Mouse (Mus musculus) intestine, postnatal 0 days (tissue): ENCODE results near the gene Sept5. TPM values are rescaled to one million over a fixed set of nuclear protein-coding genes. Genes with fewer than 3 reads are reported as not detected.

Source experiments
- ATAC-seq: fragments of 200-750 bp; cut with Nextera tagmentation; 2 replicates; pipeline ENCODE4 v1.8.0; 2017; ENCODE audit warnings: mild to moderate bottlenecking, moderate TSS enrichment, moderate library complexity
- H3K27ac ChIP-seq: fragments of 300-500 bp; sonication (generic); 2 replicates; pipeline ENCODE4 v1.5.1; 2014; ENCODE audit warnings: mild to moderate bottlenecking, low read depth, low read length, moderate library complexity
- H3K27me3 ChIP-seq: fragments of 300-500 bp; sonication (generic); replicated peaks from 2 replicates; pipeline ENCODE4 v1.6.1; 2014; ENCODE audit warnings: low read length, mixed read lengths; ENCODE audit not compliant: control insufficient read depth, insufficient read depth
- H3K36me3 ChIP-seq: fragments of 300-500 bp; sonication (generic); 2 replicates; pipeline ENCODE4 v1.6.1; 2014; ENCODE audit warnings: mild to moderate bottlenecking, moderate library complexity; ENCODE audit not compliant: control insufficient read depth, insufficient read depth
- H3K4me1 ChIP-seq: fragments of 300-500 bp; sonication (generic); replicated peaks from 2 replicates; pipeline ENCODE4 v1.6.1; 2014; ENCODE audit warnings: antibody characterized with exemption, low read length, mixed read lengths; ENCODE audit not compliant: control insufficient read depth, insufficient read depth
- H3K4me2 ChIP-seq: fragments of 300-500 bp; sonication (generic); replicated peaks from 2 replicates; pipeline ENCODE4 v1.6.1; 2014; ENCODE audit warnings: low read depth, mild to moderate bottlenecking, moderate library complexity
- H3K4me3 ChIP-seq: fragments of 300-500 bp; sonication (generic); 2 replicates; pipeline ENCODE4 v1.5.1; 2014; ENCODE audit warnings: low read depth, low read length
- H3K9ac ChIP-seq: fragments of 300-500 bp; sonication (generic); 2 replicates; pipeline ENCODE4 v1.6.1; 2014; ENCODE audit warnings: mild to moderate bottlenecking, low read depth, low read length
- H3K9me3 ChIP-seq: fragments of 300-500 bp; sonication (generic); 2 replicates; pipeline ENCODE4 v1.6.1; 2016; ENCODE audit warnings: mixed run types; ENCODE audit not compliant: control insufficient read depth
- CTCF ChIP-seq: sonication (generic); IDR thresholded peaks from 2 replicates; pipeline ENCODE4 v1.5.1; 2016; ENCODE audit warnings: low read depth, mild to moderate bottlenecking, control low read depth, antibody characterized with exemption, moderate library complexity
- WGBS: fragments of 180-500 bp; shearing (Covaris S2); extraction: QIAGEN DNeasy Blood & Tissue Kit; methylation state at CpG from one replicate; pipeline ENCODE4 v1.1.7; 2014; 5-methylcytosine and 5-hydroxymethylcytosine counted together
- polyA plus RNA-seq: library from polyadenylated mRNA; unstranded; fragments of >200 nt; fragmentation: Nextera tagmentation; extraction: Ambion mirVana; gene quantifications from 2 replicates; pipeline ENCODE4 v1.2.1, GENCODE M21; 2015

Sept5 gene
- polyA plus RNA-seq, 1 experiment from 2014 or later: 24.7 TPM

GRCm38 (mm10) chr16:18620201-18620600, 9.6 kb downstream of the Sept5 start:
- H3K27me3 ChIP-seq: peaks cover 44% of the 10 kb centered on the region
- no peak overlapping the region for H3K9ac ChIP-seq
- H3K4me2 ChIP-seq: no peak overlapping the region
- no peak for ATAC-seq
- no peaks in the 10 kb centered on the region for H3K9me3 ChIP-seq
- H3K4me3 ChIP-seq: no peak overlapping the region
- peaks cover 37% of the 10 kb centered on the region for H3K36me3 ChIP-seq
- 72% methylated on average over 6 of the region's 6 CpGs for WGBS
- no peak overlapping the region for H3K27ac ChIP-seq
- TF ChIP-seq CTCF: no peak
- no peaks in the 10 kb centered on the region; the same call in 1 of the 2 replicates for H3K4me1 ChIP-seq

GRCm38 (mm10) chr16:18619110-18619509, 10.6 kb downstream of the Sept5 start:
- no peaks in the 10 kb centered on the region; the same call in 1 of the 2 replicates for H3K4me1 ChIP-seq
- peaks cover 39% of the 10 kb centered on the region for H3K27me3 ChIP-seq
- no peak overlapping the region for H3K27ac ChIP-seq
- no peak overlapping the region for H3K4me2 ChIP-seq
- no peaks in the 10 kb centered on the region for H3K9me3 ChIP-seq
- 84% methylated on average over 4 of the region's 4 CpGs for WGBS
- peaks cover 27% of the 10 kb centered on the region for H3K36me3 ChIP-seq
- no peak overlapping the region for H3K9ac ChIP-seq
- TF ChIP-seq CTCF: no peak
- ATAC-seq: no peak
- no peak overlapping the region for H3K4me3 ChIP-seq

GRCm38 (mm10) chr16:18618297-18618696, 11.5 kb downstream of the Sept5 start:
- Histone ChIP-seq H3K9me3 (no peaks in the 10 kb centered on the region), H3K27me3 (peaks cover 39% of the 10 kb centered on the region), H3K36me3 (peaks cover 19% of the 10 kb centered on the region), H3K27ac (no peak overlapping the region), H3K4me1 (no peaks in the 10 kb centered on the region; the same call in 1 of the 2 replicates), H3K4me2 (no peak overlapping the region), H3K4me3 (no peak overlapping the region), H3K9ac (no peak overlapping the region)
- no peak for ATAC-seq
- no peak for TF ChIP-seq CTCF
- 68% methylated on average over 2 of the region's 2 CpGs for WGBS

- peak; percentile 97 for TF ChIP-seq CTCF
- peaks cover 35% of the 10 kb centered on the region for H3K27me3 ChIP-seq
- peak overlapping the region; percentile 54 for H3K4me2 ChIP-seq
- ATAC-seq: peak; percentile 75
- H3K4me1 ChIP-seq: no peaks in the 10 kb centered on the region; the same call in 1 of the 2 replicates
- H3K9me3 ChIP-seq: no peaks in the 10 kb centered on the region
- peaks cover 12% of the 10 kb centered on the region for H3K36me3 ChIP-seq
- no peak overlapping the region for H3K9ac ChIP-seq
- 2% methylated on average over 27 of the region's 27 CpGs for WGBS
- H3K27ac ChIP-seq: no peak overlapping the region
- 0 out of 2 replicates have a peak overlapping the region, but pooled peaks have one; percentile 11 for H3K4me3 ChIP-seq
Observed at GRCm38 (mm10) chr16:18617370-18618065, 12.2 kb downstream of the Sept5 start.

- Histone ChIP-seq H3K4me2 (no peak overlapping the region), H3K9ac (no peak overlapping the region), H3K36me3 (no peaks in the 10 kb centered on the region), H3K27ac (no peak overlapping the region), H3K4me3 (no peak overlapping the region), H3K9me3 (no peaks in the 10 kb centered on the region), H3K4me1 (no peaks in the 10 kb centered on the region; the same call in 1 of the 2 replicates), H3K27me3 (no peaks in the 10 kb centered on the region; the same call in 1 of the 2 replicates)
- 0 out of 2 replicates have a peak, but pooled peaks have one; percentile 6 for TF ChIP-seq CTCF
- WGBS: 71% methylated on average over 3 of the region's 3 CpGs
- ATAC-seq: no peak
Observed at GRCm38 (mm10) chr16:18613301-18613700, 16.5 kb downstream of the Sept5 start.

- no peaks in the 10 kb centered on the region for H3K9me3 ChIP-seq
- no peak overlapping the region for H3K9ac ChIP-seq
- H3K36me3 ChIP-seq: no peaks in the 10 kb centered on the region
- ATAC-seq: no peak
- no peak overlapping the region for H3K4me2 ChIP-seq
- H3K4me3 ChIP-seq: no peak overlapping the region
- no peaks in the 10 kb centered on the region for H3K4me1 ChIP-seq
- H3K27ac ChIP-seq: no peak overlapping the region
- TF ChIP-seq CTCF: no peak
- WGBS: 66% methylated on average over 13 of the region's 13 CpGs
- no peaks in the 10 kb centered on the region for H3K27me3 ChIP-seq
Observed at GRCm38 (mm10) chr16:18611752-18612151, 18.0 kb downstream of the Sept5 start.
